Mouse (Mus musculus): ENCODE measurements at regions not wholly inside any gene's neighbourhood (a gene's known extent, or its start where the extent isn't known, plus 50 kb on each side); places are given as distances from the start of the nearest gene placed in this dataset.
"Not testable (repeated sequence)": the region's sequence is repeated elsewhere in the genome, so short reads cannot be mapped to it uniquely, and the experiment has no call there.

GRCm38 (mm10) chr10:84308746-84309145, 131.7 kb downstream of the Nuak1 start:
- DNase-seq (ENCODE audit: low read depth, low spot score) = not testable (repeated sequence)

- no peak for DNase-seq (ENCODE audit: low read depth, low spot score)
These were observed 129.7 kb downstream of the Nuak1 start for GRCm38 (mm10) chr10:84310653-84311052.

GRCm38 (mm10) chr10:84312656-84313055, 127.7 kb downstream of the Nuak1 start:
- DNase-seq (ENCODE audit: low read depth, low spot score) = no peak

- DNase-seq (ENCODE audit: low read depth, low spot score) = no peak
These were observed 123.5 kb downstream of the Nuak1 start for GRCm38 (mm10) chr10:84316857-84317256.

GRCm38 (mm10) chr10:84317960-84318359, 122.4 kb downstream of the Nuak1 start:
- no peak for DNase-seq (ENCODE audit: low read depth, low spot score)

Measured in 3T3-L1 (cell line).